Mouse (Mus musculus) lung, embryonic 15.5 days (tissue): ENCODE data around the gene Drp2. TPM values are rescaled to one million over a fixed set of nuclear protein-coding genes. Genes with fewer than 3 reads are reported as not detected.

Experiments
- ATAC-seq: fragments of 200-750 bp; cut with Nextera tagmentation; 2 replicates; pipeline ENCODE4 v1.8.0; 2017; ENCODE audit warnings: moderate number of reproducible peaks, borderline replicate concordance; ENCODE audit not compliant: low FRiP score, low TSS enrichment; ENCODE audit errors: extremely low read depth
- H3K27ac ChIP-seq: fragments of 300-500 bp; sonication (generic); 2 replicates; pipeline ENCODE4 v1.5.1; 2015; ENCODE audit warnings: moderate library complexity, mild to moderate bottlenecking, inconsistent platforms
- H3K27me3 ChIP-seq: fragments of 300-500 bp; sonication (generic); 2 replicates; pipeline ENCODE4 v1.6.1; 2015; ENCODE audit warnings: inconsistent platforms
- H3K36me3 ChIP-seq: fragments of 300-500 bp; sonication (generic); 2 replicates; pipeline ENCODE4 v1.6.1; 2015; ENCODE audit warnings: inconsistent platforms
- H3K4me1 ChIP-seq: fragments of 300-500 bp; sonication (generic); 2 replicates; pipeline ENCODE4 v1.6.1; 2015; ENCODE audit warnings: inconsistent platforms
- H3K4me2 ChIP-seq: fragments of 300-500 bp; sonication (generic); 2 replicates; pipeline ENCODE4 v1.6.1; 2015; ENCODE audit warnings: inconsistent platforms, mild to moderate bottlenecking, moderate library complexity
- H3K4me3 ChIP-seq: fragments of 300-500 bp; sonication (generic); 2 replicates; pipeline ENCODE4 v1.5.1; 2015; ENCODE audit warnings: mild to moderate bottlenecking, inconsistent platforms
- H3K9ac ChIP-seq: fragments of 300-500 bp; sonication (generic); 2 replicates; pipeline ENCODE4 v1.6.1; 2015; ENCODE audit warnings: inconsistent platforms
- H3K9me3 ChIP-seq: fragments of 300-500 bp; sonication (generic); 2 replicates; pipeline ENCODE4 v1.6.1; 2016; ENCODE audit warnings: inconsistent platforms
- WGBS: fragments of 180-500 bp; shearing (Covaris S2); methylation state at CpG from one replicate; pipeline ENCODE4 v1.1.7; 2015; 5-methylcytosine and 5-hydroxymethylcytosine counted together
- polyA plus RNA-seq: library from polyadenylated mRNA; unstranded; fragments of >200 nt; fragmentation: Nextera tagmentation; extraction: Ambion mirVana; gene quantifications from 2 replicates; pipeline ENCODE4 v1.2.1, GENCODE M21; 2015

The Drp2 gene
- polyA plus RNA-seq = 0.49 and 0.67 TPM in 2 replicates

DNA sequence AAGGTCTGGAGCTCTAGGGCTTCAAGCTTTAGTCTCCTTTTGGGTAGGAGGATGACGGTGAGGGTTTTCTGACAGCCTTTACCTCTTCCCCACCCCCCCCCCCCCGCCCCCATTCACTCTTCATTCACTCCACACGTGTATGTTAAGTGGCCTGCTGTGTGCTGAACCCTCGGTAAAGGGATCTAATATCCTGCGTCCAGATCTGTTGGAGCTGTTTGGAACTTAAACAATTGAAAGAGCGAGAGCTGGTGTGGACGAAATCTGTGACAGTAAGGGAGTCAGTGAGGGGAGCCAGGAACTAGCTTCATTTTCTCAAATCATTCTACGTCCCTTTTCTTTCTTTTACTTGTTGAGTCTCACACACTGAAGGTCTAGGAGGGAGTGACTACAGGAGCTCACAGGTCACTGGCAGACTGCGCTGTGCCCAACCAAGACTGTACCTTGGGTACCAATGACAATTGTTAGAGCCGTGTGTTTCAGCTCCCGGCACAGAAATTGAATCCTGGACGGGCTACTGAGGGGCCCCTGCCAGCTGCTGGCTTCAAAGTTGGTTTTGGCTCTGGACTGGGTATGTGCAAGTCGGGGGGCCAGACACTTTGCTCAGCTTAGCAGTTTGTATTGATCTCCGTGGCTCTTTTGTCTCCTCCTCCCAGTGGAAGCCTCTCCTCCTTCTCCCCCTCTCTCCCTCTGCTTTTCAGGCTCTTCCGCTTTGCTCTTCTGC, at the start of gene Drp2:
Gene Drp2, plus strand, starts transcription at position 689 of the 721 bp plus-strand sequence.
- Histone ChIP-seq H3K27me3 (no peaks in the 10 kb centered on the region), H3K4me2 (peak within 1 kb of the TSS; percentile 62), H3K27ac (no peak within 1 kb of the TSS), H3K36me3 (no peaks in the 10 kb centered on the region), H3K9me3 (no peaks in the 10 kb centered on the region), H3K9ac (peak within 1 kb of the TSS; percentile 16; the same call in 1 of the 2 replicates), H3K4me3 (peak within 1 kb of the TSS; percentile 38), H3K4me1 (no peaks in the 10 kb centered on the region)
- peak; percentile 35; the same call in 1 of the 2 replicates for ATAC-seq
- WGBS = 19% methylated on average over 15 of the region's 15 CpGs

- 65% methylated on average over 4 of the region's 4 CpGs for WGBS
- Histone ChIP-seq H3K9ac (no peak overlapping the region), H3K4me2 (no peak overlapping the region), H3K36me3 (no peaks in the 10 kb centered on the region), H3K9me3 (no peaks in the 10 kb centered on the region), H3K4me3 (no peak overlapping the region), H3K27me3 (no peaks in the 10 kb centered on the region), H3K27ac (no peak overlapping the region), H3K4me1 (no peaks in the 10 kb centered on the region)
- no peak for ATAC-seq
Observed at GRCm38 (mm10) chrX:134359336-134359735, 45.0 kb upstream of the Drp2 start.

GRCm38 (mm10) chrX:134362156-134362555, 42.2 kb upstream of the Drp2 start:
- no peak overlapping the region for H3K4me2 ChIP-seq
- 91% methylated on average over 4 of the region's 4 CpGs for WGBS
- H3K4me3 ChIP-seq = no peak overlapping the region
- no peaks in the 10 kb centered on the region for H3K4me1 ChIP-seq
- H3K9me3 ChIP-seq = no peaks in the 10 kb centered on the region
- no peaks in the 10 kb centered on the region for H3K36me3 ChIP-seq
- H3K27me3 ChIP-seq = no peaks in the 10 kb centered on the region
- no peak overlapping the region for H3K27ac ChIP-seq
- ATAC-seq = no peak
- H3K9ac ChIP-seq = no peak overlapping the region

DNA sequence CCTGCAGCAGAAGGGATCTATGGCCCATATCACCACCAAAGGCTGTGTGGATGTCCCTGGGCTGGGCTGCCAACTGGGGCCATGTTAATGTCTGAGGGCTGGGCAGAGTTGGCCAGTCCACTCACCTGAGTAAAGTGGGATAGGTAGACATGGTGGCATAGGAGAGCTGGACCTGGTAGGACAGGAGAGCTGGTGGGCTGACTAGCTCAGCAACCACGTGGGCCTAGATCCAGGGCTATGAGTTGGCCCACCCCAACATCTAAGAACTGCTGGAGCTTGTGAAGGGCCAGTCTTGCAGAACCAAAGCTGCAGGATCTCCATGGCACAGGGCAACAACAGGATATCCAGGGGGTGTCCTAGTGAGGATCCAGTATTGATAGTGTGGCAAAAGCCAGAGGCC, 38.9 kb upstream of the Drp2 start:
- ATAC-seq = no peak
- H3K9me3 ChIP-seq = no peaks in the 10 kb centered on the region
- 70% methylated on average over 1 of the region's 1 CpGs for WGBS

DNA sequence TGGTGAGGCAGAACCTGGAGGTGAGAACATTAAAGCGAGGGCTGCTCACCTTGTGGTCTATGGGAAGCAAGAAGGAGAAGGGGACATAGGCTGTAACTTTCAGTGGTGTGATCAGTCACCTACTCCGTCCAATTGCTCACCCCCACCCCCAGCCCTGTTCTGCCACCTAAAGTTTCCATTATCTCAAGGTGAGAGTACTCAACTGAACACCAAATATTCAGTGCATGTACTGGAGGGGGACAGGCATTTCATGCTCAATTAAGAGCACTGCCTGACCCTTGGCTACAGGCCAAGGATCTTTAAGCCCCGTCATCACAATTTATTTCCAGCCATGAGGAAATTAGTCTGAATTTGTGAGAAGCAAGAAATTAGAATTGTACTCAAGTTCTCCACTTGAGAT, 37.8 kb upstream of the Drp2 start:
- no peak overlapping the region for H3K4me3 ChIP-seq
- no peaks in the 10 kb centered on the region for H3K9me3 ChIP-seq
- no peak for ATAC-seq
- 65% methylated on average over 3 of the region's 3 CpGs for WGBS
- no peak overlapping the region for H3K9ac ChIP-seq
- H3K36me3 ChIP-seq = no peaks in the 10 kb centered on the region
- H3K27ac ChIP-seq = no peak overlapping the region
- no peak overlapping the region for H3K4me2 ChIP-seq
- no peaks in the 10 kb centered on the region for H3K4me1 ChIP-seq
- no peaks in the 10 kb centered on the region for H3K27me3 ChIP-seq

More for the DNA sequence above, 38.9 kb upstream of the Drp2 start:
- H3K4me2 ChIP-seq = no peak overlapping the region
- no peak overlapping the region for H3K9ac ChIP-seq
- no peaks in the 10 kb centered on the region for H3K4me1 ChIP-seq
- no peak overlapping the region for H3K27ac ChIP-seq
- no peak overlapping the region for H3K4me3 ChIP-seq
- H3K36me3 ChIP-seq = no peaks in the 10 kb centered on the region
- H3K27me3 ChIP-seq = no peaks in the 10 kb centered on the region

- ATAC-seq = no peak
- Histone ChIP-seq H3K4me2 (no peak overlapping the region), H3K27me3 (no peaks in the 10 kb centered on the region), H3K4me3 (no peak overlapping the region), H3K36me3 (no peaks in the 10 kb centered on the region), H3K4me1 (no peaks in the 10 kb centered on the region), H3K9ac (no peak overlapping the region), H3K27ac (no peak overlapping the region), H3K9me3 (no peaks in the 10 kb centered on the region)
- 13% methylated on average over 2 of the region's 2 CpGs for WGBS
Observed at GRCm38 (mm10) chrX:134371279-134371678, 33.1 kb upstream of the Drp2 start.

DNA sequence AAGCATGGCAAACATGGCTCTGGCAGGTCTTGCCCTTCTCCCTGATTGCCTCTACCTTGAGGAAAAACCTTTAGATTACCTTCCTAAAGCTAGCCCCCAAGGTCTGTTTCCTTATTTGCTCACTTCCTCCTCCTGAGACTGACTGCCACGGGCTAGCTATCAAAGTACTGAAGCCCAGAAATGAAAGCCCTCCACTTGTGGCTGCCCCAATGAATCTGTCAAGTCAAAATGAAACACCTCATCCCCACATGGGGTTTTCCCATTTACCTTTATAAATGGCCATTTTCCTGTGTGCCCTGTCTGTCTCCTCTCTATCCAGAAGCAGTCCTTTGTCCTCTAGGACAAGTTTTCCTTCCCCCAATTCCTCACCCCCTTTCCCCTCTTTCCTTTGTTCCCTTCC, 30.2 kb upstream of the Drp2 start:
- ATAC-seq = no peak
- H3K4me3 ChIP-seq = no peak overlapping the region
- 30% methylated on average over 1 of the region's 1 CpGs for WGBS
- H3K9ac ChIP-seq = no peak overlapping the region
- no peak overlapping the region for H3K27ac ChIP-seq
- no peaks in the 10 kb centered on the region for H3K36me3 ChIP-seq
- no peak overlapping the region for H3K4me2 ChIP-seq
- H3K9me3 ChIP-seq = no peaks in the 10 kb centered on the region
- H3K27me3 ChIP-seq = no peaks in the 10 kb centered on the region
- no peaks in the 10 kb centered on the region for H3K4me1 ChIP-seq

- no peaks in the 10 kb centered on the region for H3K4me1 ChIP-seq
- ATAC-seq = no peak
- no peaks in the 10 kb centered on the region for H3K27me3 ChIP-seq
- H3K27ac ChIP-seq = no peak overlapping the region
- H3K36me3 ChIP-seq = no peaks in the 10 kb centered on the region
- H3K9ac ChIP-seq = no peak overlapping the region
- H3K4me3 ChIP-seq = no peak overlapping the region
- no peak overlapping the region for H3K4me2 ChIP-seq
- WGBS = 52% methylated on average over 6 of the region's 6 CpGs
- H3K9me3 ChIP-seq = no peaks in the 10 kb centered on the region
Observed at GRCm38 (mm10) chrX:134384896-134385295, 19.5 kb upstream of the Drp2 start.

DNA sequence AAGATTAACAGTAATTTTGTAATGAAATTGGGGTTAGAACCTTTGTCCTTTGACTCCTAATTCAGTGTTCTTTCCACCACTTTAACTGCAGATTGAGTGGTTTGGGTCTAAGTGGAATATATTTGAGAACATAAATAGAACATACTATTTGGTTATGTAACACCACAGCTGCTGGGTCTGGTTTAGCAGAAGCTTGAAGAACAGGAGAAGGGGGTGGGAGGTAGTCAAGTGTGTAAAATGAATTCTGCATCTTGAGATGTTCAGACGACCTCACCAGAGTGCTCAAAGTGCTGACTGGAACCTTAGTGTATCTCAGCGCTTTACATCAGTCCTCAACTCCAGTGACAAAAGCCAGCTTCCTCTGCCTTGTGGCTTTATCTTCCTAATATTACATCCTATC, 5.4 kb upstream of the Drp2 start:
- Histone ChIP-seq H3K9ac (no peak overlapping the region), H3K4me1 (no peaks in the 10 kb centered on the region), H3K4me2 (no peak overlapping the region), H3K27ac (no peak overlapping the region), H3K36me3 (no peaks in the 10 kb centered on the region), H3K27me3 (no peaks in the 10 kb centered on the region), H3K9me3 (no peaks in the 10 kb centered on the region), H3K4me3 (no peak overlapping the region)
- no peak for ATAC-seq
- 56% methylated on average over 2 of the region's 2 CpGs for WGBS

DNA sequence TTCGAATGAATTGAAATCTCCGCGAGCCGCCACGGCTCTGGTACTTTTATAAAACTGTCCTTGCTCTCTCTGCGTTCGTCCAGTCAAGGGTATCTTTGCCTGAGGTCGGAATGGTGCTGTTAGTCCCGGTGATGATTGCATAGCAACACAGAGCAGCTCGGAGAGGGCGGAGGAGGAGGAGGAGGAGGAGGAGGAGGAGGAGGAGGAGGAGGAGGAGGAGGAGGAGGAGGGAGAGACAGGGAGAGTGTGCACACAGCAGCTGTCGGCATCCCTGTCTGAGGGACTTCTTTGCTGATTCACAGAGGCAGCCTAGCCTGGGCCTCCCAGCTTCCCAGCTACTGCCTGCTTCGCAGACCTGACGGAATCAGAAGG, 219 bp downstream of the Drp2 start:
- peak; percentile 49; the same call in 1 of the 2 replicates for ATAC-seq
- WGBS = 24% methylated on average over 12 of the region's 14 CpGs
- Histone ChIP-seq H3K36me3 (no peaks in the 10 kb centered on the region), H3K27ac (no peak overlapping the region), H3K9me3 (no peaks in the 10 kb centered on the region), H3K27me3 (no peaks in the 10 kb centered on the region), H3K4me3 (peak overlapping the region; percentile 38), H3K4me1 (no peaks in the 10 kb centered on the region), H3K9ac (peak overlapping the region; percentile 16; the same call in 1 of the 2 replicates), H3K4me2 (peak overlapping the region; percentile 62)

GRCm38 (mm10) chrX:134409354-134409900, 5.1 kb downstream of the Drp2 start:
- no peak for ATAC-seq
- Histone ChIP-seq H3K4me3 (no peak overlapping the region), H3K9ac (no peak overlapping the region), H3K4me1 (no peaks in the 10 kb centered on the region), H3K4me2 (no peak overlapping the region), H3K27ac (no peak overlapping the region), H3K9me3 (no peaks in the 10 kb centered on the region), H3K36me3 (no peaks in the 10 kb centered on the region), H3K27me3 (no peaks in the 10 kb centered on the region)
- 85% methylated on average over 6 of the region's 6 CpGs for WGBS

DNA sequence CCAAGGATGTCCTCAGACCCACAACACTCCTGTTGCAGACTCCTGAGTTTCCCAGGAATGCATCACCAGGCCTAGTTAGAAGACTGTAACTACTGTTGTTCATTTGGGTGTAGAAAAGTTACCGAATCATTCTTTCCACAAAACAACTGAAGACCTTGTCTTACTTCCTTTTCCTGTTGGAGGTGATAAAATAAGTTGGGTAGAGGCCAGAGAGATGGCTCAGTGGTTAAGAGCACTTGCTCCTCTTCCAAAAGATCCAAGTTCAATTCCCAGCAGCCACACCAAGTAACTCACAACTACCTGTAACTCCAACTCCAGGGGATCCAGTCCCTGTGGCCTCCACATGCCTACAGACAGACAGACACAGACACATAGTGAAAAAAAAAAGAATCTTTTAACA, 7.7 kb downstream of the Drp2 start:
- ATAC-seq = no peak
- no peak overlapping the region for H3K27ac ChIP-seq
- no peak overlapping the region for H3K4me3 ChIP-seq

More for the DNA sequence above, 7.7 kb downstream of the Drp2 start:
- Histone ChIP-seq H3K9ac (no peak overlapping the region), H3K36me3 (no peaks in the 10 kb centered on the region), H3K9me3 (no peaks in the 10 kb centered on the region), H3K4me1 (no peaks in the 10 kb centered on the region), H3K27me3 (no peaks in the 10 kb centered on the region), H3K4me2 (no peak overlapping the region)
- 100% methylated on average over 1 of the region's 1 CpGs for WGBS
